Mouse (Mus musculus): ENCODE results near the gene 1700025G04Rik.

- no peak for TF ChIP-seq POLR2A (IDR thresholded peaks at IDR 0.05; ENCODE audit: control insufficient read depth, extremely low read depth, insufficient read depth, low read length, poor library complexity)
- TF ChIP-seq CTCF (IDR thresholded peaks at IDR 0.05; ENCODE audit: borderline replicate concordance, control insufficient read depth, extremely low read depth, insufficient read depth, low read length, poor library complexity) = no peak
These were observed 11.8 kb upstream of the 1700025G04Rik start for GRCm38 (mm10) chr1:152101746-152102145.

Data from thymus, adult 2 months (tissue).